Mouse (Mus musculus) midbrain, embryonic 10.5 days (tissue): Measurements from ENCODE around the gene Cmpk2. TPM values are rescaled to one million over a fixed set of nuclear protein-coding genes. Genes with fewer than 3 reads are reported as not detected.

Experiments
- DNase-seq: peaks from one replicate; pipeline ENCODE4 v3.0.0-alpha.2; 2017; ENCODE audit warnings: low spot score
- H3K27ac ChIP-seq: fragments of 300-500 bp; sonication (generic); replicated peaks from 2 replicates; pipeline ENCODE4 v1.5.1; 2016; ENCODE audit warnings: mild to moderate bottlenecking
- H3K27me3 ChIP-seq: fragments of 300-500 bp; sonication (generic); 2 replicates; pipeline ENCODE4 v1.6.1; 2016; ENCODE audit warnings: low read depth, mild to moderate bottlenecking; ENCODE audit not compliant: poor library complexity, severe bottlenecking
- H3K36me3 ChIP-seq: fragments of 300-500 bp; sonication (generic); 2 replicates; pipeline ENCODE4 v1.6.1; 2016; ENCODE audit warnings: mild to moderate bottlenecking, moderate library complexity
- H3K4me1 ChIP-seq: fragments of 300-500 bp; sonication (generic); 2 replicates; pipeline ENCODE4 v1.6.1; 2016
- H3K4me3 ChIP-seq: fragments of 300-500 bp; sonication (generic); 2 replicates; pipeline ENCODE4 v1.5.1; 2016; ENCODE audit warnings: mild to moderate bottlenecking, moderate library complexity
- H3K9me3 ChIP-seq: fragments of 300-500 bp; sonication (generic); replicated peaks from 2 replicates; pipeline ENCODE4 v1.6.1; 2016; ENCODE audit warnings: mild to moderate bottlenecking
- whole genome bisulfite sequencing: fragments of 180-500 bp; shearing (Covaris S2); methylation state at CpG from one replicate; pipeline ENCODE4 v1.1.7; 2016; 5-methylcytosine and 5-hydroxymethylcytosine counted together
- polyA plus RNA-seq: library from polyadenylated mRNA; unstranded; fragments of >200 nt; fragmentation: Nextera tagmentation; extraction: Ambion mirVana; gene quantifications from 2 replicates; pipeline ENCODE4 v1.2.1, GENCODE M21; 2016

Cmpk2 gene
- polyA plus RNA-seq, 1 experiment from 2014 or later: 4.2 TPM

DNA sequence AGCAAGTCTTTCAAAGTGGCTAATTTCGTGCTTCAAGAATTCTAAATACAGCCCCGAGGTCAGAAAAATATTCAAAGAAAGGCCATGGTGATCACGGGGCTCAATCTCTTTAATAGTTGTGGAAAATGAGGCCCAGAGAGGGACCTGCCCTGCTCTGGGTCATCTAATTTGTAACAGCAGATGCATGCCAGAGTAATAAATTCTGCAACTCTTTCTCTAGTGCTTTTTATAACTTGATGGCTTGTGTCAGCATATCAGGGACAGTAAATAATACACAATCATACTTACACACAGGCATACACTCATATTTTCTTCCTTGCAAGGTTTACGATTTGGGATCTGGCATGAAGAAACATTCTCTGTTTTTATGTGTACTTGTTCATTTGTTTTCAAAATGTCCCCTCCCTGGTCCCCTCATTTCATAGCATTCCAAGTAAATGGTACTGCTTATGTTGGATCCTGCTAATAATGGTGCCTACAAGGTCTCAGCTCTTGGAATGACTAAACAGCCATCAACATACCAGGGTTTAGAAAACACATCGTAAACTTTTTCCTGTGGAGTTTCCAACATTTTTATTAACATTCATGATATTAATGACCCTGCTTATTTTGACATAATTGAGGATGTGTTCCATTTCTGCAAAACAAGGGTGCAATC lies 19.7 kb downstream of the Cmpk2 start:
- Histone ChIP-seq H3K27ac (no peak overlapping the region), H3K36me3 (no peaks in the 10 kb centered on the region), H3K27me3 (no peaks in the 10 kb centered on the region), H3K9me3 (no peaks in the 10 kb centered on the region), H3K4me3 (no peak overlapping the region), H3K4me1 (peaks cover 14% of the 10 kb centered on the region)
- 44% methylated on average over 5 of the region's 5 CpGs for WGBS
- DNase-seq: no peak

DNA sequence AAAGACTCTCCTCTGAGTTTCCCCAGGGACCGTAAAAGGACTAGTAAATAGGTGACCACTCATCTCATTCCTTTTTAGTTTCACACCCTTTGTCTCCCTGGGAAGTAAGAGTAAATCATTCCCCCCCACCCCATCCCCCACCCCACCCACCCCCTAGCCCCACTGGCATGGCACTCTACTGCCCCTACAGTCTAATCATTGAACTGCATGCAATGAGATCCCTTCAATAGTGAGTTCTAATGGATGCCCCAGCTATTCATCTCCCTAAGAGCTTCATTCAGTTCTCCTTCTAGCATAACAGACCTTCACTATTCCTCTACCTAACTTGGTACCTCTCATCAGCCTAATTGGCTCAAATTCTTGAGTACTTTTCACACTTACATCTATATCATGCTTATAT lies 20.9 kb downstream of the Cmpk2 start:
- DNase-seq: no peak
- 88% methylated on average over 1 of the region's 1 CpGs for WGBS

DNA sequence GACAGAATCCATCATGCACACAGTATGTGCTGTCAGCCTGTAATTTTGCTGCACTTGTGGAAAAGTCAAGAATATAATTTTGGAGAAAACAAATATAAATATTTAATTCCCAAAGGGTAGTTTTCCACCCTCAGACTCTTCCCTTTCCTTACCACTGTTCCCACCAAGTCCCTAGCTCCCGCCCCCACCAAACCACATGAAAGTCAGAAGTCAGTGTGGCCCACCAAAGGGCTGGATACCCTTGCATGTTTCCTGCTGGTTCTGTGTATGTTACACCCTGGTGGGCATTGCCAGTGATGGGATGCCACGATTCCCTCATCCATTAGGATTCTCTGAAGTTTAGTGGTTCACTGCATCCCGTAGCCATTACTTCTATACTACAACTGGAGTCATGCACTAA lies 32.0 kb downstream of the Cmpk2 start:
- H3K4me3 ChIP-seq: no peak overlapping the region
- H3K36me3 ChIP-seq: no peaks in the 10 kb centered on the region
- H3K27ac ChIP-seq: no peak overlapping the region
- no peaks in the 10 kb centered on the region for H3K9me3 ChIP-seq
- H3K4me1 ChIP-seq: no peaks in the 10 kb centered on the region
- 83% methylated on average over 3 of the region's 3 CpGs for WGBS
- no peak for DNase-seq
- no peaks in the 10 kb centered on the region for H3K27me3 ChIP-seq

More for the DNA sequence above, 20.9 kb downstream of the Cmpk2 start:
- H3K4me1 ChIP-seq: peaks cover 14% of the 10 kb centered on the region
- no peaks in the 10 kb centered on the region for H3K27me3 ChIP-seq
- H3K4me3 ChIP-seq: no peak overlapping the region
- no peak overlapping the region for H3K27ac ChIP-seq
- no peaks in the 10 kb centered on the region for H3K9me3 ChIP-seq
- no peaks in the 10 kb centered on the region for H3K36me3 ChIP-seq

DNA sequence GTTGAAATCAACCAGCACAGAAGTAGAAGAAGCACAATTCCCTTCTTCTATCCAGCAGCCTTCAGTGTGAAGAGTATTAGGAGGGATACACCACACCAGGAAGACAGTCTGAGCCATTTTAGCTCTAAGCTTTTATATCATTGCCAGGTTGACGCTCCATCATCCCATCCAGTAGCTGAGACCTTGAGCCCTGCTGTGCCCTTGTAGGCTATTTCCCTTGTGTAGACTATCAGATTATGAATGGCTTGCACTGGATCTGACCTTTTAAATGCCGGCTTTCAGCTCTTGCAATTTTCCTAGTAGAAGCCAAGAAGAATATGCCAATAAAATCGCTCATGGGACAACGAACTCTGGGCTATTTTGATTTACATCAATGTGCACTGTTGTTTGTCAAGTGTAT lies 42.0 kb downstream of the Cmpk2 start:
- H3K9me3 ChIP-seq: no peaks in the 10 kb centered on the region
- no peaks in the 10 kb centered on the region for H3K4me1 ChIP-seq
- DNase-seq: no peak
- no peak overlapping the region for H3K4me3 ChIP-seq
- no peaks in the 10 kb centered on the region for H3K36me3 ChIP-seq
- H3K27ac ChIP-seq: no peak overlapping the region
- WGBS: 90% methylated on average over 4 of the region's 4 CpGs
- H3K27me3 ChIP-seq: no peaks in the 10 kb centered on the region

DNA sequence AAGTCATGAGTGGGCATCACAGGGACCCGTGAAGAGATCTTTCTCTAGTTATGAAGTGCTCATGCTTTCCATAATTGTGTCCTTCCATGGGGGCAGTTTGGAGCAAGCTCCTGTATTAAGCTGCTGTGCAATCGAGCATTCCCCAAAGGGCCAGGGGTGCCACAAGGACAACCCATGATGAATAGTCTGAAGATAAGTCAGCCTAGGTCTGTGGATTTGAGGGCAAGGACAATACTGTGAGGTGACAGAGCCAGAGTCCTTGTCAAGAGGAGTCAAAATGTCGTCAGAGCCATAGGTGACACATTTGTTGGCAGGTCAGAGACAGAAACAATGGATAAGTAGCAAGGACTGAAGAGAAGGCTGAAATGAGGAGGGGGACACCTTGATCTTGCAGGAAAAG lies 49.2 kb downstream of the Cmpk2 start:
- Histone ChIP-seq H3K36me3 (no peaks in the 10 kb centered on the region), H3K4me1 (no peaks in the 10 kb centered on the region), H3K4me3 (no peak overlapping the region), H3K27me3 (no peaks in the 10 kb centered on the region), H3K27ac (no peak overlapping the region), H3K9me3 (no peaks in the 10 kb centered on the region)
- 86% methylated on average over 3 of the region's 3 CpGs for WGBS
- DNase-seq: no peak

DNA sequence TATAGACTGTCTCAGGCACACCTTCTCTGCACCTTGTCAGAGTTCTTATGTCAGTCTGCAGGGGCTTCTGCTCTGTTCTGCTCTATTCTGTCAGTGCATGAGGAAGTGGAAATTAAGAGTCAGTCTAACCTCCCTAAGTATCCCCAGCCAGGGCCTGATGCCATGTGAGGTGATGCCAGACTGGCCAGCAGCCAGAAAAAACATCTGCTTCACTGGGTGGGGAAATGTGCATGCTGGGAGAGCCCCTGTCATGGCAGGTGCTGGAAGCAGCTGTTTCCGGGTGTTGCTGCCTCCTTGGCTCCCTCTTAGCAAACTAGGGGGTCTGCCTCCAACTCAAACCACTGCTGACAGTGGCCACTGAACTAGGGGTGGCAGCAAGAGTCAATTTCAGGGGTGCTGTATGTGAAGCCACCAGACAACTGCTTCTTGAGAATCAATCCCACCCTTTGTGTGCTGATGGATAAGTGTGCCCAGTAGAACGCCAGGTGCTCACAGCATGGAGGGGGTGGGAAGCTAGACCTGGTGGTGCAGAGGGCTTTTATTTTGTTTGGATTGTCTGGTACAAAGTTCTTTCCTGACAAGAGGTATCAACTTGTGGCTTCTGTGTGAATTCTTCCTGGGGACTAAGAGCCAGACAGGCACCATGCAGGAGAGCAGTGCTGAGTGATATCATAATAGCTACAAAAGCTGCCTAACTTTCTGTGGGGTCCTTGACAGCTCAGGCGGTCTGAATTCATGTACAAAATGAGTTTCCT lies 56.1 kb downstream of the Cmpk2 start:
- DNase-seq: no peak
- Histone ChIP-seq H3K9me3 (no peaks in the 10 kb centered on the region), H3K4me1 (peaks cover 6% of the 10 kb centered on the region; the same call in 1 of the 2 replicates), H3K4me3 (no peak overlapping the region), H3K27me3 (no peaks in the 10 kb centered on the region), H3K27ac (peak overlapping the region; percentile 34; the same call in 1 of the 2 replicates), H3K36me3 (no peaks in the 10 kb centered on the region)
- 83% methylated on average over 3 of the region's 3 CpGs for WGBS

DNA sequence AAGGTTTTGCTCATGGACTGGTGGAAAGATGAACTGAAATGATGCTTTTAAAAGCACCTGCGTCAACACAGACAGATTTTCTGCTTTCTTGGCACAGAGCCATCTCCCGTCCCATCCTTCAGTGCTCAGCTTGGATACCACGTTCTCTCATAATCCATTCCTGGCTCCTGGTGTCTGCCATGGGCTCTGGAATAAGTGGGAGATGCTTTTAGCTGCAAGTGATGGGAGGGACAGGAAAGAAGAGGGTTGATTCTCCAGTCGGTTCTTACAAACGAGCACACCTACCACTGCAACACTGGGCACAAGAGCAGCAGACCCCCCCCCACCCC lies 56.7 kb downstream of the Cmpk2 start:
- H3K4me3 ChIP-seq: no peak overlapping the region
- no peaks in the 10 kb centered on the region for H3K36me3 ChIP-seq
- DNase-seq: no peak
- 78% methylated on average over 5 of the region's 5 CpGs for WGBS
- no peaks in the 10 kb centered on the region for H3K9me3 ChIP-seq
- H3K27ac ChIP-seq: no peak overlapping the region
- H3K4me1 ChIP-seq: peaks cover 6% of the 10 kb centered on the region; the same call in 1 of the 2 replicates
- H3K27me3 ChIP-seq: no peaks in the 10 kb centered on the region

Other genes with a start within 250 kb of the Cmpk2 start
- gene Rnf144a, start 54.0 kb upstream of the Cmpk2 start, polyA plus RNA-seq: 35.5 and 35.6 TPM in 2 replicates
- 0.14 and 0.35 TPM in 2 replicates for gene Rsad2, start 12.8 kb upstream of the Cmpk2 start, polyA plus RNA-seq